Mouse (Mus musculus): ENCODE data around the gene Lmnb2. TPM values are rescaled to one million over a fixed set of nuclear protein-coding genes. Genes with fewer than 3 reads are reported as not detected.

Gene Lmnb2
- polyA plus RNA-seq (2014; fragmentation: Nextera tagmentation; extraction: Ambion mirVana), result 14.6 and 19.0 TPM in 2 replicates

DNA sequence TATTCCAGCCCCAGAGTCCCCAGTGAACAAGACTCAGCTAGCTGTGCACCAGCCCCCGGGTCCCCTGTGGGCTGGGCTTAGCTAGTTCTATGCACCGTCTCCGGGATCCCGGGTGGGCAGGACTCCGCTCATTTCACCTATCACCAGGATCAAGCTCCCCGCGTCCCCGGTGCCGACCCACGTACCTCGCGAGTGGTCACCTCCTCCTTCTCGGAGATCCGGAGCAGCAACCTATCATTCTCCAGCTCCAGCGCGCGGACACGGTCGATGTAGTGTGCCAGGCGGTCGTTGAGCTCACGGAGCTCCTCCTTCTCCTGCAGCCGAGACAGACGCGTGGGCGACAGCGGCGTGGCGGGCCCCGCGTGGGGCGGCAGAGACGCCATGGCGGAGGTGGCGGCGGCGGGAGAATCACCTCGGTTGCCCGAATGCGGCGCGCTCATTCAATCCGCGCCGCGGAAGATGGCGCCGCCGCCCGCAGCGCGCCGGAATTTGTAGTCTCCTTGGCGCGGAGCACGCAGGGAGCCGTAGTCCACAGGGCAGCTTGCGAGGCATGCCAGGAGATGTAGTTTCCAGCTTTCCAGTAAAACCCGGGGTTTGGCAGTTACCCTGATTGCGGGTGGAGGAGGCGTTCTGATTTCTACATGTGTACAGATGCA is at the start of gene Lmnb2:
Gene Lmnb2, minus strand, starts transcription at position 467 of the 656 bp plus-strand sequence.
- H3K27ac ChIP-seq (ENCODE audit: low read depth, low read length), result peak within 1 kb of the TSS; percentile 56; the same call in 1 of the 2 replicates
- no peaks in the 10 kb centered on the region for H3K9me3 ChIP-seq (ENCODE audit: control insufficient read depth, low read length)
- H3K9ac ChIP-seq (ENCODE audit: low read depth, low read length), result peak within 1 kb of the TSS; percentile 91
- H3K4me3 ChIP-seq (ENCODE audit: low read depth, low read length), result peak within 1 kb of the TSS; percentile 90
- DNase-seq (ENCODE audit: low spot score) (peak; percentile 85), ATAC-seq (ENCODE audit: low FRiP score) (peak; percentile 70)
- H3K27me3 ChIP-seq (ENCODE audit: control insufficient read depth, insufficient read depth, low read length), result no peaks in the 10 kb centered on the region
- H3K4me1 ChIP-seq (replicated peaks; ENCODE audit: control insufficient read depth, insufficient read depth, low read length), result no peaks in the 10 kb centered on the region
- peak within 1 kb of the TSS; percentile 94 for H3K4me2 ChIP-seq (replicated peaks; ENCODE audit: low read depth, low read length)
- no peaks in the 10 kb centered on the region; the same call in 1 of the 2 replicates for H3K36me3 ChIP-seq (ENCODE audit: control insufficient read depth, insufficient read depth, low read length)
- under 1% methylated on average over 52 of the region's 61 CpGs for WGBS

DNA sequence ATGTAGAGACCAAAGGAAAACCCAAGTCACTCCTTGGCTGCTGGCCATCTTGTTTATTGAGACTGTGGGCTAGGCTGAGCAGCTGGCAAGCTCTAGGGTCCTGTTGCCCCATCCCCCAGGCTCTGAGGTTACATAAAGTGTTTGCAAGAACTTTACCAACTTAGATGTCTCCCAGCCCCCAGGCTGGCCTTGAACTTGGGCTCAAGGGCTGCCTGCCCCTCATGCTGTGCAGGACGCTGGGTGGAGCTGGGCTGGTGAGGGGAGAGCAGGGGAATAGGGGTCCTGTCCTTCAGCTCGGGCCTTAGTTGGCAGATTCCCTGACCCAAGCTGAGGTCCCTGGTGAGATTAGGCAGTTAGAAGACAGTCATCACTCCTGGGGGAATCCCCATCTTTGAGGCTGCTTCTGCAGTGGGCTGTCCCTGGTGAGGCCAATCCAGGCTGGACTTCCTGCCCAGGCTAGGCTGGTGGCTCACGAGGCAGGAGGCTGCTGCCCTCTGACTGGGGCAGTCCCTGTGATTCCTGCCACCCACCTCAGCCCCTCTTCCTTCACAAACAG is 49.1 kb upstream of the Lmnb2 start:
- Histone ChIP-seq H3K27me3 (ENCODE audit: control insufficient read depth, insufficient read depth, low read length) (no peaks in the 10 kb centered on the region), H3K9ac (ENCODE audit: low read depth, low read length) (no peak overlapping the region), H3K36me3 (ENCODE audit: control insufficient read depth, insufficient read depth, low read length) (no peaks in the 10 kb centered on the region), H3K4me2 (replicated peaks; ENCODE audit: low read depth, low read length) (no peak overlapping the region), H3K9me3 (ENCODE audit: control insufficient read depth, low read length) (no peaks in the 10 kb centered on the region), H3K4me1 (replicated peaks; ENCODE audit: control insufficient read depth, insufficient read depth, low read length) (no peaks in the 10 kb centered on the region), H3K4me3 (ENCODE audit: low read depth, low read length) (no peak overlapping the region), H3K27ac (ENCODE audit: low read depth, low read length) (no peak overlapping the region)
- ATAC-seq (ENCODE audit: low FRiP score) (no peak), DNase-seq (ENCODE audit: low spot score) (no peak)
- WGBS, result 72% methylated on average over 3 of the region's 3 CpGs

DNA sequence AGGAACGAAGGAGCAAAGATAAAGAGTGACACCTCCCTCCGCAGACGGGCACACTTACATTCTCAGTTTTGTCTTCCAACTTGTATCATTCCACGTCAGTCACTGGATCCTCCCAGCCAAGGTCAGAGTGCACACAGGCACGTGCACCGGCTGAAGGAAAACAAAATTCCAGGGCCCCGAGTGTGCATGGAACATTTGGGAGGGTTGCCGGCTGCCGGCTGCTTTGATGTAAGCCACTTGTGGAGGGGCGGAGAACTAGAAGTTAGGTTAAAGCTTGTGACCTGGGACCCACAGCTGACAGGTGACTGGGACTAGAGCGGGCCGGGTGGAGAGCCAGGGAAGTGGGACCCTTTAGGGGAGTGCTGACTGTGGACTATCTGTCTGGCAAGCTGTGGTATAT is 48.3 kb upstream of the Lmnb2 start:
- ATAC-seq (ENCODE audit: low FRiP score) (no peak), DNase-seq (ENCODE audit: low spot score) (no peak)
- WGBS, result 54% methylated on average over 12 of the region's 12 CpGs
- H3K36me3 ChIP-seq (ENCODE audit: control insufficient read depth, insufficient read depth, low read length), result no peaks in the 10 kb centered on the region
- no peaks in the 10 kb centered on the region for H3K9me3 ChIP-seq (ENCODE audit: control insufficient read depth, low read length)
- no peaks in the 10 kb centered on the region for H3K27me3 ChIP-seq (ENCODE audit: control insufficient read depth, insufficient read depth, low read length)
- H3K4me3 ChIP-seq (ENCODE audit: low read depth, low read length), result no peak overlapping the region
- H3K4me2 ChIP-seq (replicated peaks; ENCODE audit: low read depth, low read length), result no peak overlapping the region
- H3K27ac ChIP-seq (ENCODE audit: low read depth, low read length), result no peak overlapping the region
- H3K4me1 ChIP-seq (replicated peaks; ENCODE audit: control insufficient read depth, insufficient read depth, low read length), result peaks cover 3% of the 10 kb centered on the region
- no peak overlapping the region for H3K9ac ChIP-seq (ENCODE audit: low read depth, low read length)

DNA sequence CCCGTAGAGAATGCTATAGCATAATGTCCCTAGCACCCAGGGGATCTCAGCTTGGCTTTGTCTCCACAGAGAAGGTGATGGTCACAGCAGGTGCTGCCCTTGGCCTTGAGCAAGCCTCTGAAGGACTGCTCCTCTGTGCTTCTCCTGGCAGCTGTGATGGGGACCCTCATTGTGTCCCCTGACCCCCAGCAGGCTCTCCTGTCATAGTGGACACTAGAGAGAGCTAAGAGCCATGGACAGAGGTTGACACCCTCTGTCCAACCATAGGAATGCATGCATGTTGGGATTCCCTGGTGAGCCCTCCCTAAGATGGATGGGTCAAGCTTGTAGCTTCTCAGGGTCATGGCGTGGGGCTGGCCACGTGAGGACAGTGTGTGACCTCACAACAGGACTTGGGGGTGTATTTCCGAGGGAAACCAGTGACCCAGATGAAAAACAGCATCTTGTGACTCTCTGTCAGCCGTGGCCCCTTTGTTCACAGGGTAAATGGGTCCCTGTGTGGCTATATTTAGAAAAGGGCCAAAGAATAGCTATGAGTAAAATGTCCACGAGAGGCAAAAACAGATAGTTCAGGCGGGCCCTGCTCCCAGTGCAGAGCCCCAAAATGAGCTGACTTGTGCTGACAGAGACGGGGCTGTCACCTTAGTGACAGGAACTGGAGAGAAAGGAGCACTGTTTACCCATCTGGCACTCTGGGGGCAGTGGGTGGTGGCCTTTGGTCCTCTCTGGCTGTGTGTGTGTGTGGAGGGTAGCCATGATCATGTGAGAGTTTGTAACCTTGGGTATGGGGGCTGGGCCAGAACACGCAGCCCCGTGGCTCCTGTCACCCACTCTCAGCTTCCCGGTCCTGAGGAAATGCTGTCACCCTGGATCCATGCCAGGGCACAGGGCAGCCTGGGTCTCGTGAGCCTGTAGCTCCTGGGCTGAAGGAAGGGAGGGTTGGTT is 45.3 kb upstream of the Lmnb2 start:
- no peak for DNase-seq (ENCODE audit: low spot score)
- H3K4me3 ChIP-seq (ENCODE audit: low read depth, low read length), result no peak overlapping the region
- no peak; the same call in 1 of the 2 replicates for ATAC-seq (ENCODE audit: low FRiP score)
- no peak overlapping the region for H3K9ac ChIP-seq (ENCODE audit: low read depth, low read length)
- no peaks in the 10 kb centered on the region for H3K27me3 ChIP-seq (ENCODE audit: control insufficient read depth, insufficient read depth, low read length)
- H3K4me2 ChIP-seq (replicated peaks; ENCODE audit: low read depth, low read length), result no peak overlapping the region
- H3K36me3 ChIP-seq (ENCODE audit: control insufficient read depth, insufficient read depth, low read length), result no peaks in the 10 kb centered on the region
- H3K27ac ChIP-seq (ENCODE audit: low read depth, low read length), result no peak overlapping the region
- 51% methylated on average over 12 of the region's 12 CpGs for WGBS
- peaks cover 7% of the 10 kb centered on the region for H3K4me1 ChIP-seq (replicated peaks; ENCODE audit: control insufficient read depth, insufficient read depth, low read length)
- no peaks in the 10 kb centered on the region for H3K9me3 ChIP-seq (ENCODE audit: control insufficient read depth, low read length)

DNA sequence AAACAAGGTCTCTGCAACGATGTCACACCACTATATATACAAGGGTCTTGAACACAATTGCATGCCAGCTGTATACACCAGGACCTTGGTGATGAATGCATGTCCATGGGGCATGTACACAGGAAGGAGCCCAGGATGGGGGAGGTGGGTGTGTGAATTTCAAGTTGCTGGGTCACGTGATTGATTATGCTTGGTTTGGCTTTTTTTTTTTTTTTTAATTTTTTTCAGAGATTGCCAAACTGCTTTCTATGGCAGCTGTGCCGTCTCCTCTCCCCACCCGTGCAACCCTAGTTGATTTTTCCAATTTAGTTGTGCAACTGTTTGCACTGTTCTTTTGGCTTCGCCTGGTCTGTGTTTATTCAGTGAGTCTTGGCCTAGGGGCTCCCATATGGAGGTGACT is 44.5 kb upstream of the Lmnb2 start:
- no peak overlapping the region for H3K9ac ChIP-seq (ENCODE audit: low read depth, low read length)
- no peak for ATAC-seq (ENCODE audit: low FRiP score)
- 79% methylated on average over 5 of the region's 5 CpGs for WGBS
- peaks cover 7% of the 10 kb centered on the region for H3K4me1 ChIP-seq (replicated peaks; ENCODE audit: control insufficient read depth, insufficient read depth, low read length)
- H3K4me2 ChIP-seq (replicated peaks; ENCODE audit: low read depth, low read length), result no peak overlapping the region
- no peak overlapping the region for H3K27ac ChIP-seq (ENCODE audit: low read depth, low read length)
- DNase-seq (ENCODE audit: low spot score), result no peak
- no peak overlapping the region for H3K4me3 ChIP-seq (ENCODE audit: low read depth, low read length)
- no peaks in the 10 kb centered on the region for H3K27me3 ChIP-seq (ENCODE audit: control insufficient read depth, insufficient read depth, low read length)
- H3K9me3 ChIP-seq (ENCODE audit: control insufficient read depth, low read length), result no peaks in the 10 kb centered on the region
- H3K36me3 ChIP-seq (ENCODE audit: control insufficient read depth, insufficient read depth, low read length), result no peaks in the 10 kb centered on the region

DNA sequence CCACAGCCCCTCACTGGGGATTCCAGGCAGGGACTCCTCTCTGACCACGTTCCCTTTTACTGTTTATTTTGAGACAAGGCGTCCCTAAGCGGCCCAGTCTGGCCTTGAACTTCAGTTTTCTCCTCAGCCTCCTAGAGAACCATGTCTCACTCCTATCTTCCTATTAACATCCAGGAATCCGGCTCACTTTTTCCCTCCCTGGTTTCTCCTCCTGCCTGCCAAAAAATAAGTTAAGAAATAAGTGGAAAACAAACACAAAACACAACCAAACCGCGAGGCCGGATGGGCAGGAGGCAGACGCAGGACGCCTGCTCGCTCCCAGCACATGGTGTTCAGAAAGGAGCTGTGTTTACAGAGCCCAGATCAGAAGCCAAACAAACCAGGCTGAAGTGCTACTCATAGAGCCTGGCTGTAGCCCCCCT is 44.0 kb upstream of the Lmnb2 start:
- H3K27me3 ChIP-seq (ENCODE audit: control insufficient read depth, insufficient read depth, low read length), result no peaks in the 10 kb centered on the region
- H3K4me2 ChIP-seq (replicated peaks; ENCODE audit: low read depth, low read length), result no peak overlapping the region
- H3K9me3 ChIP-seq (ENCODE audit: control insufficient read depth, low read length), result no peaks in the 10 kb centered on the region
- DNase-seq (ENCODE audit: low spot score), result no peak
- H3K4me3 ChIP-seq (ENCODE audit: low read depth, low read length), result no peak overlapping the region
- 52% methylated on average over 10 of the region's 10 CpGs for WGBS
- H3K27ac ChIP-seq (ENCODE audit: low read depth, low read length), result 0 out of 2 replicates have a peak overlapping the region, but pooled peaks have one; percentile 13
- H3K4me1 ChIP-seq (replicated peaks; ENCODE audit: control insufficient read depth, insufficient read depth, low read length), result peaks cover 7% of the 10 kb centered on the region
- no peak for ATAC-seq (ENCODE audit: low FRiP score)
- no peaks in the 10 kb centered on the region for H3K36me3 ChIP-seq (ENCODE audit: control insufficient read depth, insufficient read depth, low read length)
- H3K9ac ChIP-seq (ENCODE audit: low read depth, low read length), result no peak overlapping the region

DNA sequence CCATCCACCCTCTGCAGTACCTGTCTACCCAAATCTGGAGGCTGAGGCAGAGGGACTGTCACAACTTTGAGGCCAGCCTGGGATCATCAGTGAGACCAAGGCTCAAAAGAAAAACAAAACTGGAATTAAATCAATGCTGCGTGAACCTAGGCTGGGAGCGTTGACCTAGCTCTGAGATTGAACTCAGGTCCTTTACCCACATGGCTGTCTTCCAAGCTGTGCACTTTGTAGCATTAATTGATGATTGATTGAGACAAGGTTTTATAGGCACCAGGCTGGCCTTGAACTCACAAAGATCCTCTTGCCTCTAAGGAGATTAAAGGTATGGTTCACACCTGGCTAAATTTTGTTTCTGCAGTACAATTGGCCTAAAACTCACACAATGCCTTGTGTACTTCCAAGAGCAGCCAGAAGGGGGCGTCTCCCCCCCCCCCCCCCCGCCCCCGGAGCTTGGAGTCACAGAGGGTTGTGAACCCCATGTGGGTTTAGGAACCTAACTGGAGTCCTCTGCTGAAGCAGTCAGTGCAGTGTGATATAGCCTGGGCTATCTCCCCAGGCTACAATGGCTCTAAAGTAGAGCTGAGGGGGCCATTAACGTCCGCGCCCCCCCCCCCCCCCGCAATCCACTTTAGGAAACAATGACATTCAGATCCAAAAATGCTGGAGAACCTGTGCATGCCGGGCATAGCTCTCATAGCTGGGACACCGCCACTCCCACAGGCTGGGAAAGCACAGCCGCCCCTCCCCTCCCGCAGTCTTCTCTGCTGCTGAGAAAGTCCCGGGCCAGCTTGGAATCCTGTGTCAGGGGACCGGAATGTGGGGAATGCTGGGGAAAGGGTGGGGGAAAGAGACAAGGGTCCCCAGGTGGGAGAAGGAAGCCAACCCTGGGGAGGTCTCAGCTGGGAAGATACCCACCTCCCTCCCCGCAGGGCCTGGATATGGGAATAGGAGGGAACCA is 42.8 kb upstream of the Lmnb2 start:
- no peak overlapping the region for H3K4me3 ChIP-seq (ENCODE audit: low read depth, low read length)
- 12% methylated on average over 15 of the region's 16 CpGs for WGBS
- no peaks in the 10 kb centered on the region for H3K27me3 ChIP-seq (ENCODE audit: control insufficient read depth, insufficient read depth, low read length)
- ATAC-seq (ENCODE audit: low FRiP score) (0 out of 2 replicates have a peak, but pooled peaks have one; percentile 38), DNase-seq (ENCODE audit: low spot score) (peak; percentile 54)
- H3K4me1 ChIP-seq (replicated peaks; ENCODE audit: control insufficient read depth, insufficient read depth, low read length), result peaks cover 7% of the 10 kb centered on the region
- H3K36me3 ChIP-seq (ENCODE audit: control insufficient read depth, insufficient read depth, low read length), result no peaks in the 10 kb centered on the region
- no peak overlapping the region for H3K4me2 ChIP-seq (replicated peaks; ENCODE audit: low read depth, low read length)
- H3K9me3 ChIP-seq (ENCODE audit: control insufficient read depth, low read length), result no peaks in the 10 kb centered on the region
- H3K9ac ChIP-seq (ENCODE audit: low read depth, low read length), result no peak overlapping the region
- H3K27ac ChIP-seq (ENCODE audit: low read depth, low read length), result peak overlapping the region; percentile 30; the same call in 1 of the 2 replicates

Data from hindbrain, embryonic 11.5 days (tissue).